Mouse (Mus musculus) midbrain, postnatal 0 days (tissue): Measurements from ENCODE around the gene Fhdc1. TPM values are rescaled to one million over a fixed set of nuclear protein-coding genes. Genes with fewer than 3 reads are reported as not detected.

Experiments used
- ATAC-seq: fragments of 200-750 bp; cut with Nextera tagmentation; 2 replicates; pipeline ENCODE4 v1.8.0; 2017; ENCODE audit warnings: moderate number of reproducible peaks, mild to moderate bottlenecking, moderate TSS enrichment, moderate library complexity; ENCODE audit not compliant: low FRiP score
- DNase-seq: peaks from one replicate; pipeline ENCODE4 v3.0.0-alpha.2; 2015; ENCODE audit warnings: low spot score
- H3K27ac ChIP-seq: fragments of 300-500 bp; sonication (generic); 2 replicates; pipeline ENCODE4 v1.5.1; 2014; ENCODE audit warnings: low read depth, mild to moderate bottlenecking, low read length, mixed read lengths
- H3K27me3 ChIP-seq: fragments of 300-500 bp; sonication (generic); 2 replicates; pipeline ENCODE4 v1.6.1; 2014; ENCODE audit warnings: low read length, control low read depth, mixed read lengths; ENCODE audit not compliant: insufficient read depth
- H3K36me3 ChIP-seq: fragments of 300-500 bp; sonication (generic); 2 replicates; pipeline ENCODE4 v1.6.1; 2014; ENCODE audit warnings: low read length, control low read depth, mixed read lengths; ENCODE audit not compliant: insufficient read depth
- H3K4me1 ChIP-seq: fragments of 300-500 bp; sonication (generic); 2 replicates; pipeline ENCODE4 v1.6.1; 2014; ENCODE audit warnings: mild to moderate bottlenecking, control low read depth, antibody characterized with exemption, low read length, mixed read lengths; ENCODE audit not compliant: insufficient read depth
- H3K4me2 ChIP-seq: fragments of 300-500 bp; sonication (generic); 2 replicates; pipeline ENCODE4 v1.6.1; 2014; ENCODE audit warnings: low read depth, mild to moderate bottlenecking, low read length, mixed read lengths; ENCODE audit not compliant: poor library complexity, severe bottlenecking
- H3K4me3 ChIP-seq: fragments of 300-500 bp; sonication (generic); 2 replicates; pipeline ENCODE4 v1.5.1; 2014; ENCODE audit warnings: low read depth, mild to moderate bottlenecking, low read length, moderate library complexity
- H3K9ac ChIP-seq: fragments of 300-500 bp; sonication (generic); replicated peaks from 2 replicates; pipeline ENCODE4 v1.6.1; 2014; ENCODE audit warnings: mild to moderate bottlenecking, low read length, moderate library complexity, mixed read lengths; ENCODE audit not compliant: poor library complexity, severe bottlenecking
- H3K9me3 ChIP-seq: fragments of 300-500 bp; sonication (generic); 2 replicates; pipeline ENCODE4 v1.6.1; 2016; ENCODE audit warnings: low read length, control low read depth
- CTCF ChIP-seq: IDR thresholded peaks from 2 replicates; pipeline ENCODE4 v1.5.1; 2016; ENCODE audit warnings: antibody characterized with exemption, mild to moderate bottlenecking
- WGBS: fragments of 180-500 bp; shearing (Covaris S2); extraction: QIAGEN DNeasy Blood & Tissue Kit; methylation state at CpG from one replicate; pipeline ENCODE4 v1.1.7; 2014; 5-methylcytosine and 5-hydroxymethylcytosine counted together
- polyA plus RNA-seq: library from polyadenylated mRNA; unstranded; fragments of >200 nt; fragmentation: Nextera tagmentation; extraction: Ambion mirVana; gene quantifications from 2 replicates; pipeline ENCODE4 v1.2.1, GENCODE M21; 2015
- total RNA-seq: library from RNA; depleted of rRNA; stranded (reverse); fragments of >200 nt; gene quantifications from 2 replicates; pipeline ENCODE4 v1.2.3, GENCODE M21; 2014

Gene Fhdc1
- total and polyA plus RNA-seq, 2 experiments from 2014 or later = 3.0 to 3.7 TPM

DNA sequence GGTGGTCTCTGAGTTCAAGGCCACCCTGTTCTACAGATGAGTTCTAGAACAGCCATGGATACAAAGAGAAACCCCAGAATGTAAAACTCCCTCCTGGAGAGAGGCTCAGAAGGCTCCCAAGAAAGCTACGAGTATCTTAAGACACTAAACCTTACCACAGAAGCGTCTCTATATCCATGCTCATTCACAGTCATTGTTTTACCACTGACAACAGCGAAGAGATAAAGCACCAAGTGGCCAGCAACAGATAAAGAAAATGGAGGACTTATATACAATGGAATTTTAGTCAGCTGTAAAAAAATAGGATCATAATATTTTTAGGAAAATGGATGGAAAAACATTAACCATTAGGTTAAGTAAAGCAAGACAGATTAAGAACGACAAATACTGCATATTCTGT is 25.0 kb upstream of the Fhdc1 start:
- WGBS = 85% methylated on average over 4 of the region's 4 CpGs
- Histone ChIP-seq H3K4me3 (no peak overlapping the region), H3K4me1 (no peaks in the 10 kb centered on the region), H3K36me3 (no peaks in the 10 kb centered on the region), H3K9me3 (no peaks in the 10 kb centered on the region), H3K9ac (no peak overlapping the region), H3K27ac (no peak overlapping the region), H3K4me2 (no peak overlapping the region), H3K27me3 (no peaks in the 10 kb centered on the region)
- TF ChIP-seq CTCF = no peak
- no peak for ATAC-seq
- no peak for DNase-seq

- no peak overlapping the region for H3K4me2 ChIP-seq
- H3K4me3 ChIP-seq = no peak overlapping the region
- no peak overlapping the region for H3K9ac ChIP-seq
- H3K9me3 ChIP-seq = no peaks in the 10 kb centered on the region
- H3K36me3 ChIP-seq = no peaks in the 10 kb centered on the region
- DNase-seq (no peak), ATAC-seq (no peak)
- TF ChIP-seq CTCF = no peak
- WGBS = 91% methylated on average over 8 of the region's 8 CpGs
- H3K4me1 ChIP-seq = no peaks in the 10 kb centered on the region
- H3K27ac ChIP-seq = no peak overlapping the region
- H3K27me3 ChIP-seq = no peaks in the 10 kb centered on the region
Measured at GRCm38 (mm10) chr3:84504291-84504690, 24.1 kb upstream of the Fhdc1 start.

DNA sequence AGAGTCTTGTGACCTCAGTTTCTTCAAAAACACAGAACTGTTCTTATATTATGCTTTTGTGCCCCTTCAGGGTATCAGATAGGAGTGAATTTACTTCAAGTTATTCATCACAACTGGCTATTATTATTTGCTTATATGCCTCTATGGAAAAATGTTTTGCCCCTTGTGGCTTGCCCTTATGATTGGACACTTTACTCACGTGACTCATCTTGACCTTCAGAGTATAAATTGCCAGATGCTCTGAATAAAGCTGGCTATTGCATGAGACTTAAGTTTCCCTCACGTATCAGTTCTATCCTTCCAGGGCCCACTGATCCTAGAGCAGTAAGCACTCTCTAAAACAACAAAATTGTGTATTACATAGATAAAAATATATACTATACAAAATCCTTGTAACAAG is 21.9 kb upstream of the Fhdc1 start:
- TF ChIP-seq CTCF = no peak
- Histone ChIP-seq H3K4me2 (no peak overlapping the region), H3K9ac (no peak overlapping the region), H3K27ac (no peak overlapping the region), H3K9me3 (no peaks in the 10 kb centered on the region), H3K27me3 (no peaks in the 10 kb centered on the region), H3K4me1 (no peaks in the 10 kb centered on the region), H3K4me3 (no peak overlapping the region), H3K36me3 (no peaks in the 10 kb centered on the region)
- 82% methylated on average over 2 of the region's 2 CpGs for WGBS
- ATAC-seq (no peak), DNase-seq (no peak)

GRCm38 (mm10) chr3:84500491-84500890 is 20.3 kb upstream of the Fhdc1 start:
- H3K4me2 ChIP-seq = no peak overlapping the region
- no peak for DNase-seq
- H3K9ac ChIP-seq = no peak overlapping the region
- H3K4me1 ChIP-seq = no peaks in the 10 kb centered on the region
- no peak for ATAC-seq
- no peaks in the 10 kb centered on the region for H3K9me3 ChIP-seq
- TF ChIP-seq CTCF = no peak
- no peaks in the 10 kb centered on the region for H3K36me3 ChIP-seq
- H3K27me3 ChIP-seq = no peaks in the 10 kb centered on the region
- H3K27ac ChIP-seq = no peak overlapping the region
- WGBS = 85% methylated on average over 10 of the region's 10 CpGs
- no peak overlapping the region for H3K4me3 ChIP-seq

- no peak overlapping the region for H3K9ac ChIP-seq
- no peaks in the 10 kb centered on the region for H3K4me1 ChIP-seq
- DNase-seq = no peak
- no peaks in the 10 kb centered on the region for H3K27me3 ChIP-seq
- no peaks in the 10 kb centered on the region for H3K9me3 ChIP-seq
- H3K27ac ChIP-seq = no peak overlapping the region
- no peak overlapping the region for H3K4me3 ChIP-seq
- no peaks in the 10 kb centered on the region for H3K36me3 ChIP-seq
- 85% methylated on average over 11 of the region's 11 CpGs for WGBS
- no peak for TF ChIP-seq CTCF
- no peak for ATAC-seq
- no peak overlapping the region for H3K4me2 ChIP-seq
Measured at GRCm38 (mm10) chr3:84497718-84498117, 17.5 kb upstream of the Fhdc1 start.

DNA sequence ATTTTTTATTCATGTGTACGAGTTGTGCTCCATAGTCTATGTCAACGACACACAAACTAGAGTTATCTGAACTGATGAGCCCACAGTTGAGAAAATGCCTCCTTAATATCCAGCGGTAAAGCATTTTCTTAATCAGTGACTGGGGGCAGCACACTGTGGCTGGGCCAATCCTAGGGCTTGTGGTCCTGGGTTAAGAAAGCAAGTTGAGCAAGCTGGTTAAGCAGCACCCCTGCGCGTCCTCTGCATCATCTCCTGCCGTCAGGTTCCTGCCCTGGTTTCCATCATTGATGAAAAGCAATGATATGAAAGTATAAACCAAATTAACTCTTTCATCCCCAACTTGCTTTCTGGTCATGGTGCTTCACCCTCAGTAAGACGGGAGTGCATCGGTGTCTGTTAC is 12.4 kb upstream of the Fhdc1 start:
- no peak for DNase-seq
- ATAC-seq = no peak
- H3K4me3 ChIP-seq = no peak overlapping the region
- H3K36me3 ChIP-seq = no peaks in the 10 kb centered on the region
- no peak overlapping the region for H3K9ac ChIP-seq
- no peaks in the 10 kb centered on the region for H3K4me1 ChIP-seq
- no peak for TF ChIP-seq CTCF
- 97% methylated on average over 8 of the region's 8 CpGs for WGBS
- no peak overlapping the region for H3K4me2 ChIP-seq
- H3K9me3 ChIP-seq = no peaks in the 10 kb centered on the region
- H3K27me3 ChIP-seq = no peaks in the 10 kb centered on the region
- H3K27ac ChIP-seq = no peak overlapping the region
